Mouse (Mus musculus): ENCODE measurements around the gene Tiam1. TPM values are rescaled to one million over a fixed set of nuclear protein-coding genes. Genes with fewer than 3 reads are reported as not detected.

Gene Tiam1
- polyA plus RNA-seq, 1 experiment from 2014 or later = 12.8 TPM

DNA sequence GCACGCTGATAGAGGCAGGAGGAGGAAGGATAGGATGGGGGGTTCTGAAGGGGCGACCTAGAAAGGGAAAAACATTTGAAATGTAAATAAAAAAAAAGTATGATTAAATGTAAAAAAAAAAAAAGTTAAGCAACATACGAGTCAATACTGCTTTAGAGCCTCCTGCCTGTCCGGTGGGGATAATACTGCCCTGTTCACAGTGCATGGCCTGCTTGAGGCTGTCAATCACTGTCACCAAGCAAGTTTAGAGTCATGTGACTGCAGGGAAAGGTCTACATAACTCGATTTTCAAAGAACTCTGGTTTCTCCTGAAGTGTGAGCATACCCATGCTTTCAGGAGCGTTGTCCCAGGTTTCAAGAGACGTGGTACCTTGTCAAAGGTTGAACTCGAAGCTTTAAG lies 15.2 kb downstream of the Tiam1 start:
- no peak for ATAC-seq (ENCODE audit: low read depth)

DNA sequence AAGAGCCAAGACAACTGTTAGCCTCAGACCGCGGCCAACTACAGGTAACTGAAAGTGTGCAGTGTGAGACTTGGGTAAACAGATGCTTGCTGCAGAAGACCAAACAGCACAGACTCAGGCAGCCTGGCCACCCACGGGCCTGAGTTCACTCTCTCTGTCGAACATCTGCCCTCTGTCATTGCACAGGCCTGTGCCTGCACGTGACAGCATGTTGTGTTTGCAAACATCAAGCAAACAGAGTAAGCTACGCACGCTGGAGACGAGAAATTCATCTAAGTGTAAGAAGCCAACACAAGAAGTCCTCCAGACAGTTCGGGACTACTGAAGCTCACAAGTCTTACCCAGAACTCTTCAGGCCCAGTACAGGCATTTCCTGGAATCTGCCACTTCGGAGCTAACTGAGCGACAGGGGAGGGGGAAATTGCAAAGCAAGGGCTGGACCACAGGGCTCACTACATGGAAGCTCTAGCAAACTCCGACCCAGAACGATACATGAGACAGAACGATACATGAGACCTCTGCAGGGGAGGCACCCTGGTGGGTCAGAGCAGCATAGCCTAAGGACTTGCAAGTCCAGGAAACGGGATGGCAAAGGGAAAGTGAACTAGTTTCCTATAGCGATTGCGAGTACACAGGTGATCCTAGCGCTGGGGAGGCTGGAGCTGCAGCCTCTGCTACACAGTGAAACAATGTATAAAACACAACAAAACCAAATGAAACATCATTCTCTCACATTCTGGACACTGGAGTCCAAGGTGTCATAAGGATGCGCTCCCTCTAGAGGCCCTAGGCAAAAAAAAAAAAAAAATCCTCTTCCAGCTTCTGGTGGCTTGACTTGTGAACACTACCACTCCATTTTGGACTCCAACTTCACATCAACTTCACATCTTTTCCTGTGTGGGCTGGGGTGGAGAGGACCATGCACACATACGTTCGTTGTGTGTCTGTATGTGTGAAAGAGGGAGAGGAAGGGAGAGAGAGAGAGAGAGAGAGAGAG lies 18.0 kb downstream of the Tiam1 start:
- peak overlapping the region; percentile 18; the same call in 1 of the 2 replicates for H3K4me2 ChIP-seq (ENCODE audit: low read depth, low read length)

More for the DNA sequence above, 15.2 kb downstream of the Tiam1 start:
- no peaks in the 10 kb centered on the region for H3K27me3 ChIP-seq (ENCODE audit: control insufficient read depth, insufficient read depth, low read depth, low read length)
- peaks cover 21% of the 10 kb centered on the region for H3K4me1 ChIP-seq (replicated peaks; ENCODE audit: control insufficient read depth, insufficient read depth, low read length)
- H3K4me3 ChIP-seq (ENCODE audit: low read length) = no peak overlapping the region
- WGBS = 42% methylated on average over 8 of the region's 8 CpGs
- no peak overlapping the region for H3K27ac ChIP-seq (ENCODE audit: low read length)
- H3K9me3 ChIP-seq (ENCODE audit: control insufficient read depth, low read length) = no peaks in the 10 kb centered on the region
- no peak overlapping the region for H3K4me2 ChIP-seq (ENCODE audit: low read depth, low read length)
- H3K36me3 ChIP-seq (ENCODE audit: control insufficient read depth, insufficient read depth, low read length) = no peaks in the 10 kb centered on the region
- H3K9ac ChIP-seq (ENCODE audit: low read length) = no peak overlapping the region

DNA sequence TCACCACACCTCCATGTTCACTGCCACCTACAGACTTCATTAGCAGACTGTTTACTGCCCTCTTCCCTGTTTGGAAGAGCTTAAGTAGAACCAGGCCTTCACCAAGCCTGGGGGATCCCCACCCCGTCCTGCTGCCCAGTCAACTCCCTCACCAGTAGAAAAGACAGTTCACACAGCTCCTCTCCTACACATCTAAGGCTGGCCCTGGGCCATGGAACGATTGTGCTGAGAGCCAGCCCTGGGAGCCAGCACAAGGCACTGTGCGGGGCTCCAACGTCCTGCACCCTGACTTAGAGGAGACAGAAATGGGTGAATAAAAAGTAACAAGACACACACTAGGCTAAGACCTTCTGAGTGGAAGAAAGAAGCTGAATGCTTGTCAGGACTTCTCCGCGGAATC lies 20.5 kb downstream of the Tiam1 start:
- peaks cover 6% of the 10 kb centered on the region; the same call in 1 of the 2 replicates for H3K9me3 ChIP-seq (ENCODE audit: control insufficient read depth, low read length)
- no peak for ATAC-seq (ENCODE audit: low read depth)
- no peak overlapping the region for H3K9ac ChIP-seq (ENCODE audit: low read length)
- H3K36me3 ChIP-seq (ENCODE audit: control insufficient read depth, insufficient read depth, low read length) = no peaks in the 10 kb centered on the region
- no peak overlapping the region for H3K27ac ChIP-seq (ENCODE audit: low read length)
- no peak overlapping the region for H3K4me3 ChIP-seq (ENCODE audit: low read length)
- H3K4me1 ChIP-seq (replicated peaks; ENCODE audit: control insufficient read depth, insufficient read depth, low read length) = peaks cover 14% of the 10 kb centered on the region
- 72% methylated on average over 6 of the region's 6 CpGs for WGBS
- H3K27me3 ChIP-seq (ENCODE audit: control insufficient read depth, insufficient read depth, low read depth, low read length) = no peaks in the 10 kb centered on the region
- no peak overlapping the region for H3K4me2 ChIP-seq (ENCODE audit: low read depth, low read length)

More for the DNA sequence above, 18.0 kb downstream of the Tiam1 start:
- Histone ChIP-seq H3K36me3 (ENCODE audit: control insufficient read depth, insufficient read depth, low read length) (no peaks in the 10 kb centered on the region), H3K27ac (ENCODE audit: low read length) (no peak overlapping the region), H3K4me1 (replicated peaks; ENCODE audit: control insufficient read depth, insufficient read depth, low read length) (peaks cover 25% of the 10 kb centered on the region), H3K9ac (ENCODE audit: low read length) (no peak overlapping the region), H3K27me3 (ENCODE audit: control insufficient read depth, insufficient read depth, low read depth, low read length) (no peaks in the 10 kb centered on the region), H3K4me3 (ENCODE audit: low read length) (no peak overlapping the region), H3K9me3 (ENCODE audit: control insufficient read depth, low read length) (no peaks in the 10 kb centered on the region)
- 46% methylated on average over 21 of the region's 21 CpGs for WGBS
- peak; percentile 78 for ATAC-seq (ENCODE audit: low read depth)

DNA sequence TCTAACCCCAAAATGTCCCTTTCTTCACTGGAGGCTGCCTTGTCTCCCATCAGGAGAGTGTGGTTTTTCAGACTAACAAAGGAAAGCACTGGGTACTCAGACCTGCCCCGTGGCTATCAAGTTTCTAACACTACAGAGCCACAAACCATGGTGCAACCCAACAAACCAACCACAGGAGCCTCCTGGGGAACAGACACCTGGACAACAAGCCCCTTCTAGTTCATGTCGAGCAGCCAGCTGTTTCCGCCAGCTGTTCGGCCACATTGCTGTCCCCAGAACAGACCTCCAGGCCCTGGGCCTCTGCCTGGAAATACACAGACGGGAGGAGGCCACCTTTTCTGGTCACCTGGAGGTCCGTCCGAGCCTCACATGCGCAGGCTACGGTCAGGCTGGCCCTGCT lies 21.1 kb downstream of the Tiam1 start:
- 83% methylated on average over 9 of the region's 9 CpGs for WGBS
- Histone ChIP-seq H3K4me1 (replicated peaks; ENCODE audit: control insufficient read depth, insufficient read depth, low read length) (peaks cover 14% of the 10 kb centered on the region), H3K9ac (ENCODE audit: low read length) (no peak overlapping the region), H3K27ac (ENCODE audit: low read length) (no peak overlapping the region), H3K4me2 (ENCODE audit: low read depth, low read length) (no peak overlapping the region), H3K4me3 (ENCODE audit: low read length) (no peak overlapping the region), H3K27me3 (ENCODE audit: control insufficient read depth, insufficient read depth, low read depth, low read length) (no peaks in the 10 kb centered on the region), H3K9me3 (ENCODE audit: control insufficient read depth, low read length) (peaks cover 6% of the 10 kb centered on the region; the same call in 1 of the 2 replicates), H3K36me3 (ENCODE audit: control insufficient read depth, insufficient read depth, low read length) (no peaks in the 10 kb centered on the region)
- ATAC-seq (ENCODE audit: low read depth) = no peak

DNA sequence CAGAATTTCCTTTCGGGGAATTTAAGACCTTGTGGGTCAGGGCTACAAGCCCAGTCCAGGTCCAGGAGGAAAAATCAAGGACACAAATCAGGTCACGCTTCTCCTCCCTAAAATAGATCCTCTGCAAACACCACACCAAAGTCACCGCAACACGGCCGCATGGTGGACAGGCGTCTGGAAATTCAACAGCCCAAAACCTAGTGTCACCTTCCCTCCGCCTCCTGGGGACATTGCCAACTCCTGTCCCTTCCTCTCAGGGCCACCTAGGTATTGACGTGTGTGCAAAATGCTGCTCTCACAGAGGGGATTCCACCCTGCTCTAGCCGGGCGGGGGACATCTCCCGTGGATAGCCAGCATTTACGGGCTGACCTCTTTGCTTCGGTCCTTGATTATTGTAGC lies 21.8 kb downstream of the Tiam1 start:
- Histone ChIP-seq H3K4me3 (ENCODE audit: low read length) (no peak overlapping the region), H3K27me3 (ENCODE audit: control insufficient read depth, insufficient read depth, low read depth, low read length) (no peaks in the 10 kb centered on the region), H3K36me3 (ENCODE audit: control insufficient read depth, insufficient read depth, low read length) (no peaks in the 10 kb centered on the region), H3K4me2 (ENCODE audit: low read depth, low read length) (no peak overlapping the region), H3K9ac (ENCODE audit: low read length) (no peak overlapping the region), H3K9me3 (ENCODE audit: control insufficient read depth, low read length) (peaks cover 6% of the 10 kb centered on the region; the same call in 1 of the 2 replicates), H3K4me1 (replicated peaks; ENCODE audit: control insufficient read depth, insufficient read depth, low read length) (peaks cover 14% of the 10 kb centered on the region), H3K27ac (ENCODE audit: low read length) (no peak overlapping the region)
- ATAC-seq (ENCODE audit: low read depth) = no peak
- 88% methylated on average over 13 of the region's 13 CpGs for WGBS

DNA sequence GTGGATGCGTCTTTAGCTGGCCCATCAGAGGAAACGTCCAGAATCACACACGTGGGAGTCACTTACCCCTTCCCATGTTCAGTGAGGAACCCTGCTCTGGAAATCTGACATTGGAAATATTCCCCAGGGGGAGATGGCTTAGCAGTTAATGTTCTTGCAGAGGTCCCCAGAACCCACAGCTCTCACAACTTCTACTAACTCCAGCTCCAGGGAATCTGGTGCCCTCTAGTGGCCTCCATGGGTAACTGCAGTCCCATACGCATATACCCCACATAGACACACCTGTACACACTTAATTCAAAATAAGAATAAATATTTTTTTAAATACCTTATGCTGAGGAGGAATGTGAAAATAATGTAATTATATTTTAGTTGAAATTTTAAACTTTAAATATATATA lies 23.6 kb downstream of the Tiam1 start:
- no peaks in the 10 kb centered on the region for H3K36me3 ChIP-seq (ENCODE audit: control insufficient read depth, insufficient read depth, low read length)

DNA sequence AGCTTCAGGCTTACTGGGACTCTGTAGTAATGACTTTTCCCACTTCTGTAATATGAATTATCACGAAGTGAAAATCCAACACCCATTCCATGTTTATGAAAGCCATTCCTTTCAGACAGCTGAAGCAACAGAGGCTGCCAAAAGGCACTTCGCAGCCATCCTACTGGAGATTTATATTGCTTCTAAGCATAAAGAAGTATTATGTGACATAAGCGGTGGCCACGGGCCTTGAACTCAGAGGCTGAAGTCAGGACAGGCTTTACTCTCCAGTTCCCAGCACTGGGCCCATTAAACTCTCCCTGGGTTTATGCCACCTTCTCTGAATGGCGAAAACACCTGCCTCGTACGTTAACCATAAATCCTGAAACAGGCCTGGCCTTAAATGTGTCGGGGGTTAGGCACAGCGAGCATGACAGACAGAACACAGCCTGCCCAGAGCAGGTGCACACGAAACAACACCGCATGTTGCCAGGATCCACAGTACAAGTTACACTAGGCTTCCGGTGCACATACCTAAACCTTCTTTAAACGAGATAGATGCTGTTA lies 26.9 kb downstream of the Tiam1 start:
- H3K4me3 ChIP-seq (ENCODE audit: low read length) = no peak overlapping the region
- ATAC-seq (ENCODE audit: low read depth) = no peak
- no peaks in the 10 kb centered on the region for H3K27me3 ChIP-seq (ENCODE audit: control insufficient read depth, insufficient read depth, low read depth, low read length)
- H3K27ac ChIP-seq (ENCODE audit: low read length) = no peak overlapping the region
- H3K36me3 ChIP-seq (ENCODE audit: control insufficient read depth, insufficient read depth, low read length) = no peaks in the 10 kb centered on the region
- H3K9me3 ChIP-seq (ENCODE audit: control insufficient read depth, low read length) = peaks cover 6% of the 10 kb centered on the region; the same call in 1 of the 2 replicates
- WGBS = 78% methylated on average over 13 of the region's 13 CpGs
- H3K4me1 ChIP-seq (replicated peaks; ENCODE audit: control insufficient read depth, insufficient read depth, low read length) = no peaks in the 10 kb centered on the region
- no peak overlapping the region for H3K9ac ChIP-seq (ENCODE audit: low read length)
- H3K4me2 ChIP-seq (ENCODE audit: low read depth, low read length) = no peak overlapping the region

More for the DNA sequence above, 23.6 kb downstream of the Tiam1 start:
- no peak for ATAC-seq (ENCODE audit: low read depth)
- Histone ChIP-seq H3K4me1 (replicated peaks; ENCODE audit: control insufficient read depth, insufficient read depth, low read length) (0 out of 2 replicates have a peak, but pooled peaks cover 4% of the 10 kb centered on the region), H3K4me2 (ENCODE audit: low read depth, low read length) (no peak overlapping the region), H3K4me3 (ENCODE audit: low read length) (no peak overlapping the region), H3K27ac (ENCODE audit: low read length) (no peak overlapping the region), H3K9me3 (ENCODE audit: control insufficient read depth, low read length) (peaks cover 6% of the 10 kb centered on the region; the same call in 1 of the 2 replicates), H3K9ac (ENCODE audit: low read length) (no peak overlapping the region), H3K27me3 (ENCODE audit: control insufficient read depth, insufficient read depth, low read depth, low read length) (no peaks in the 10 kb centered on the region)
- 94% methylated on average over 4 of the region's 4 CpGs for WGBS

DNA sequence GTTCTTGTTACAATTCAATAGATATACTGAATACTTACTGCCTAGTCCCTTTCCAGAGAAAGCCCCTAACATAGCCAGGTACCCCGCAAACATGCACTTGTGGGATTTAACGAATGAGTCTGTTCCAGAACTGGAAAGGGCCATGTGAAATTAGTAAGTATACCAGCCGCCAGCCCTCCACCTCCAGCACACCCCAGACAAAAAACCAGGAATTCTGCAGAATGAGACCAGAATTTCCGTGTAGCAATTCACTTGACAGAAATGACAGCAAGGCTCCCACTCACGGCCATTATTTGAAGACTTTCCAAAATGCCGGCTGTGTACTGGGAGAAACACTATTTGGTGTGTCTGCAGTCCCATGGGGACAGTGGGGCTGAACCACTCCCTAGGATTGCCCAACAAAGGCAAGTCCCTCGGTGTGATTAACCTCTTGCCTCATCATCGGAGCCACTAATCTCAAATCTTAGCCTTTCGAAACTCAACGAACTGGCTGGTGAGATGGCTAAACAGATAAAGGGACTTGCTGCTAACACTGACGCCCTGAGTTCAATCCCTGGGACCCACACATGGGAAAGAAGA lies 30.9 kb downstream of the Tiam1 start:
- Histone ChIP-seq H3K36me3 (ENCODE audit: control insufficient read depth, insufficient read depth, low read length) (no peaks in the 10 kb centered on the region), H3K27ac (ENCODE audit: low read length) (no peak overlapping the region), H3K27me3 (ENCODE audit: control insufficient read depth, insufficient read depth, low read depth, low read length) (no peaks in the 10 kb centered on the region), H3K4me2 (ENCODE audit: low read depth, low read length) (no peak overlapping the region), H3K9me3 (ENCODE audit: control insufficient read depth, low read length) (no peaks in the 10 kb centered on the region), H3K4me3 (ENCODE audit: low read length) (no peak overlapping the region), H3K4me1 (replicated peaks; ENCODE audit: control insufficient read depth, insufficient read depth, low read length) (no peaks in the 10 kb centered on the region), H3K9ac (ENCODE audit: low read length) (no peak overlapping the region)
- WGBS = 74% methylated on average over 11 of the region's 11 CpGs
- peak; percentile 28; the same call in 1 of the 2 replicates for ATAC-seq (ENCODE audit: low read depth)

DNA sequence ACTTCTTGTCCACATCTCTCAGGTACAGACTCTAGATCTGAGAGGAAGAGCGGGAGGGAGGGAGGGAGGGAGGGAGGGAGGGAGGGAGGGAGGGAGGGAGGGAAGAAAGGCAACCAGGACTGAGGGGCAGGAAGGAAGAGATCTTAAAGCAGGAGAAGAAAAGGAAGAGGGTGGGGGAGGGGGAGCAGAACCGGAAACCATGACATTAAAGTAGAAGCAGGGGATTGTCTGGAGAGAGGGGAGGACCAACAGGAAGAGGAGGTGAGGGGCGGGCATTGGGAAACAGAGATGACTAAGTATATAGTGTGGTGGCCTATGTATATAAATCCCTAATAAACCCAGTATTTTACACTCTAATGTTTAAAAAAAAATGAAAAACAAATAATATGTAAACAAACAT lies 34.1 kb downstream of the Tiam1 start:
- no peaks in the 10 kb centered on the region for H3K27me3 ChIP-seq (ENCODE audit: control insufficient read depth, insufficient read depth, low read depth, low read length)
- H3K36me3 ChIP-seq (ENCODE audit: control insufficient read depth, insufficient read depth, low read length) = no peaks in the 10 kb centered on the region
- 50% methylated on average over 2 of the region's 3 CpGs for WGBS
- no peak overlapping the region for H3K27ac ChIP-seq (ENCODE audit: low read length)
- H3K9me3 ChIP-seq (ENCODE audit: control insufficient read depth, low read length) = no peaks in the 10 kb centered on the region
- no peak for ATAC-seq (ENCODE audit: low read depth)
- no peak overlapping the region for H3K4me2 ChIP-seq (ENCODE audit: low read depth, low read length)
- no peak overlapping the region for H3K4me3 ChIP-seq (ENCODE audit: low read length)
- H3K4me1 ChIP-seq (replicated peaks; ENCODE audit: control insufficient read depth, insufficient read depth, low read length) = no peaks in the 10 kb centered on the region
- H3K9ac ChIP-seq (ENCODE audit: low read length) = no peak overlapping the region
